Mouse (Mus musculus): Measurements from ENCODE around the gene Adh6a. TPM values are rescaled to one million over a fixed set of nuclear protein-coding genes. Genes with fewer than 3 reads are reported as not detected.

Adh6a gene
- polyA plus RNA-seq, 1 experiment, result 0.13 TPM

GRCm38 (mm10) chr3:138302676-138303075 lies 10.4 kb upstream of the Adh6a start:
- Histone ChIP-seq H3K36me3 (ENCODE audit: control insufficient read depth, insufficient read depth, low read length) (no peaks in the 10 kb centered on the region), H3K27me3 (ENCODE audit: control insufficient read depth, insufficient read depth, low read length) (no peaks in the 10 kb centered on the region), H3K4me1 (replicated peaks; ENCODE audit: control insufficient read depth, insufficient read depth, low read length) (no peaks in the 10 kb centered on the region), H3K27ac (ENCODE audit: control insufficient read depth, insufficient read depth, low read length) (no peak overlapping the region), H3K4me3 (ENCODE audit: control insufficient read depth, insufficient read depth, low read length) (no peak overlapping the region)
- DNase-seq, result no peak
- WGBS, result 92% methylated on average over 4 of the region's 4 CpGs
- no peak for TF ChIP-seq CTCF (IDR thresholded peaks at IDR 0.05; ENCODE audit: borderline replicate concordance, control insufficient read depth, extremely low read depth, insufficient read depth, low read length, poor library complexity)
- TF ChIP-seq POLR2A (IDR thresholded peaks at IDR 0.05; ENCODE audit: control insufficient read depth, extremely low read depth, insufficient read depth, low read length, poor library complexity), result no peak

- H3K36me3 ChIP-seq (ENCODE audit: control insufficient read depth, insufficient read depth, low read length), result no peaks in the 10 kb centered on the region
- DNase-seq, result no peak
- H3K4me3 ChIP-seq (ENCODE audit: control insufficient read depth, insufficient read depth, low read length), result no peak overlapping the region
- TF ChIP-seq POLR2A (IDR thresholded peaks at IDR 0.05; ENCODE audit: control insufficient read depth, extremely low read depth, insufficient read depth, low read length, poor library complexity) (no peak), CTCF (IDR thresholded peaks at IDR 0.05; ENCODE audit: borderline replicate concordance, control insufficient read depth, extremely low read depth, insufficient read depth, low read length, poor library complexity) (no peak)
- H3K27ac ChIP-seq (ENCODE audit: control insufficient read depth, insufficient read depth, low read length), result no peak overlapping the region
- no peaks in the 10 kb centered on the region for H3K27me3 ChIP-seq (ENCODE audit: control insufficient read depth, insufficient read depth, low read length)
- H3K4me1 ChIP-seq (replicated peaks; ENCODE audit: control insufficient read depth, insufficient read depth, low read length), result no peaks in the 10 kb centered on the region
- WGBS, result 93% methylated on average over 6 of the region's 6 CpGs
Observed at GRCm38 (mm10) chr3:138303771-138304488, 9.2 kb upstream of the Adh6a start.

- no peak for DNase-seq
- TF ChIP-seq POLR2A (IDR thresholded peaks at IDR 0.05; ENCODE audit: control insufficient read depth, extremely low read depth, insufficient read depth, low read length, poor library complexity) (no peak), CTCF (IDR thresholded peaks at IDR 0.05; ENCODE audit: borderline replicate concordance, control insufficient read depth, extremely low read depth, insufficient read depth, low read length, poor library complexity) (no peak)
- WGBS, result 79% methylated on average over 4 of the region's 4 CpGs
- H3K4me1 ChIP-seq (replicated peaks; ENCODE audit: control insufficient read depth, insufficient read depth, low read length), result no peaks in the 10 kb centered on the region
- no peaks in the 10 kb centered on the region for H3K27me3 ChIP-seq (ENCODE audit: control insufficient read depth, insufficient read depth, low read length)
- H3K27ac ChIP-seq (ENCODE audit: control insufficient read depth, insufficient read depth, low read length), result no peak overlapping the region
- H3K4me3 ChIP-seq (ENCODE audit: control insufficient read depth, insufficient read depth, low read length), result no peak overlapping the region
- H3K36me3 ChIP-seq (ENCODE audit: control insufficient read depth, insufficient read depth, low read length), result no peaks in the 10 kb centered on the region
Observed at GRCm38 (mm10) chr3:138304489-138304871, 8.6 kb upstream of the Adh6a start.

- no peaks in the 10 kb centered on the region for H3K27me3 ChIP-seq (ENCODE audit: control insufficient read depth, insufficient read depth, low read length)
- H3K4me3 ChIP-seq (ENCODE audit: control insufficient read depth, insufficient read depth, low read length), result no peak overlapping the region
- no peaks in the 10 kb centered on the region for H3K36me3 ChIP-seq (ENCODE audit: control insufficient read depth, insufficient read depth, low read length)
- H3K27ac ChIP-seq (ENCODE audit: control insufficient read depth, insufficient read depth, low read length), result no peak overlapping the region
- H3K4me1 ChIP-seq (replicated peaks; ENCODE audit: control insufficient read depth, insufficient read depth, low read length), result no peaks in the 10 kb centered on the region
- no peak for DNase-seq
- TF ChIP-seq POLR2A (IDR thresholded peaks at IDR 0.05; ENCODE audit: control insufficient read depth, extremely low read depth, insufficient read depth, low read length, poor library complexity) (no peak), CTCF (IDR thresholded peaks at IDR 0.05; ENCODE audit: borderline replicate concordance, control insufficient read depth, extremely low read depth, insufficient read depth, low read length, poor library complexity) (no peak)
- WGBS, result 86% methylated on average over 10 of the region's 10 CpGs
Observed at GRCm38 (mm10) chr3:138305486-138306289, 7.4 kb upstream of the Adh6a start.

GRCm38 (mm10) chr3:138306290-138306683 lies 6.8 kb upstream of the Adh6a start:
- TF ChIP-seq POLR2A (IDR thresholded peaks at IDR 0.05; ENCODE audit: control insufficient read depth, extremely low read depth, insufficient read depth, low read length, poor library complexity) (no peak), CTCF (IDR thresholded peaks at IDR 0.05; ENCODE audit: borderline replicate concordance, control insufficient read depth, extremely low read depth, insufficient read depth, low read length, poor library complexity) (no peak)
- no peak overlapping the region for H3K4me3 ChIP-seq (ENCODE audit: control insufficient read depth, insufficient read depth, low read length)
- 89% methylated on average over 8 of the region's 8 CpGs for WGBS
- H3K27me3 ChIP-seq (ENCODE audit: control insufficient read depth, insufficient read depth, low read length), result no peaks in the 10 kb centered on the region
- no peak for DNase-seq
- no peak overlapping the region for H3K27ac ChIP-seq (ENCODE audit: control insufficient read depth, insufficient read depth, low read length)
- no peaks in the 10 kb centered on the region for H3K4me1 ChIP-seq (replicated peaks; ENCODE audit: control insufficient read depth, insufficient read depth, low read length)
- no peaks in the 10 kb centered on the region for H3K36me3 ChIP-seq (ENCODE audit: control insufficient read depth, insufficient read depth, low read length)

DNA sequence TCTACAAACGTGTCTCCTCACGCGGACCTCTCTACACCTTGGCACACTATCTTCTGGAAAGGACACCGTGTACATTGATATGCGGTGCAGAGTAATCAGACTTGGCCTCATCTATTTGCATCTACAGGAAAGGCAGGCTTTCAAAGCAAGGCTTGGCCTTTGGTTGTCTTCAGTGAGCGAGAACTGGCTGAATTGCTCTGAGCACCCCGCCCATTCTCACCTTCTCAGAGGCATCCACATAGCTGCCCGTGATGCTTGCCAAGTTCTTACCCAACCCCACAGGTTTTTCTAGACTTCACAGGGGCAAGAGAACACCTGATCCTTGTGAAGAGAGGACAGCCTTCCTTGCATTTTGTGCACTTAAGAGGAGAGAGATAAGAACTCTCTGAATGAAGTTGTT lies 3.2 kb upstream of the Adh6a start:
- TF ChIP-seq CTCF (IDR thresholded peaks at IDR 0.05; ENCODE audit: borderline replicate concordance, control insufficient read depth, extremely low read depth, insufficient read depth, low read length, poor library complexity) (no peak), POLR2A (IDR thresholded peaks at IDR 0.05; ENCODE audit: control insufficient read depth, extremely low read depth, insufficient read depth, low read length, poor library complexity) (no peak)
- Histone ChIP-seq H3K27ac (ENCODE audit: control insufficient read depth, insufficient read depth, low read length) (no peak overlapping the region), H3K4me3 (ENCODE audit: control insufficient read depth, insufficient read depth, low read length) (no peak overlapping the region), H3K4me1 (replicated peaks; ENCODE audit: control insufficient read depth, insufficient read depth, low read length) (no peaks in the 10 kb centered on the region), H3K27me3 (ENCODE audit: control insufficient read depth, insufficient read depth, low read length) (no peaks in the 10 kb centered on the region), H3K36me3 (ENCODE audit: control insufficient read depth, insufficient read depth, low read length) (no peaks in the 10 kb centered on the region)
- 91% methylated on average over 8 of the region's 8 CpGs for WGBS
- DNase-seq, result no peak
